Mouse (Mus musculus) small intestine, adult 2 months (tissue): ENCODE results near the gene Prkacb. TPM values are rescaled to one million over a fixed set of nuclear protein-coding genes. Genes with fewer than 3 reads are reported as not detected.

Source experiments
- H3K27ac ChIP-seq: fragments of 200-500 bp; 2 replicates; pipeline ENCODE4 v1.5.1; 2012; ENCODE audit warnings: low read depth, low read length, control low read depth, inconsistent platforms; ENCODE audit not compliant: insufficient read depth
- H3K27me3 ChIP-seq: fragments of 200-500 bp; 2 replicates; pipeline ENCODE4 v1.6.1; 2012; ENCODE audit warnings: mild to moderate bottlenecking, moderate library complexity, low read length, inconsistent platforms; ENCODE audit not compliant: control insufficient read depth, insufficient read depth
- H3K36me3 ChIP-seq: fragments of 200-500 bp; 2 replicates; pipeline ENCODE4 v1.6.1; 2012; ENCODE audit warnings: mild to moderate bottlenecking, low read length, control low read depth, inconsistent platforms; ENCODE audit not compliant: control insufficient read depth, insufficient read depth
- H3K4me1 ChIP-seq: fragments of 200-500 bp; 2 replicates; pipeline ENCODE4 v1.6.1; 2012; ENCODE audit warnings: low read length, inconsistent platforms, mixed read lengths; ENCODE audit not compliant: control insufficient read depth, insufficient read depth, insufficient read length
- H3K4me3 ChIP-seq: fragments of 200-500 bp; 2 replicates; pipeline ENCODE4 v1.5.1; 2012; ENCODE audit warnings: low read depth, mild to moderate bottlenecking, control low read depth, inconsistent platforms, low read length, moderate library complexity
- CTCF ChIP-seq: fragments of 200-500 bp; IDR thresholded peaks from 2 replicates; pipeline ENCODE4 v1.5.1; 2012; ENCODE audit warnings: low read depth, mild to moderate bottlenecking, control low read depth, inconsistent platforms, low read length, moderate library complexity, mixed read lengths; ENCODE audit not compliant: insufficient replicate concordance, insufficient read length; ENCODE audit errors: extremely low read depth
- POLR2A ChIP-seq: fragments of 200-500 bp; IDR thresholded peaks from 2 replicates; pipeline ENCODE4 v1.6.1; 2012; ENCODE audit warnings: low read depth, mild to moderate bottlenecking, control low read depth, inconsistent platforms, low read length, moderate library complexity
- WGBS: fragments of 180-500 bp; shearing (Covaris S2); methylation state at CpG from one replicate; pipeline ENCODE4 v1.1.7; 2018; 5-methylcytosine and 5-hydroxymethylcytosine counted together
- polyA plus RNA-seq: library from polyadenylated mRNA; depleted of rRNA; stranded (reverse); fragments of >200 nt; gene quantifications from 2 replicates; pipeline ENCODE4 v1.2.3, GENCODE M21; 2012

Prkacb gene
- polyA plus RNA-seq, 1 experiment, result 7.1 TPM

DNA sequence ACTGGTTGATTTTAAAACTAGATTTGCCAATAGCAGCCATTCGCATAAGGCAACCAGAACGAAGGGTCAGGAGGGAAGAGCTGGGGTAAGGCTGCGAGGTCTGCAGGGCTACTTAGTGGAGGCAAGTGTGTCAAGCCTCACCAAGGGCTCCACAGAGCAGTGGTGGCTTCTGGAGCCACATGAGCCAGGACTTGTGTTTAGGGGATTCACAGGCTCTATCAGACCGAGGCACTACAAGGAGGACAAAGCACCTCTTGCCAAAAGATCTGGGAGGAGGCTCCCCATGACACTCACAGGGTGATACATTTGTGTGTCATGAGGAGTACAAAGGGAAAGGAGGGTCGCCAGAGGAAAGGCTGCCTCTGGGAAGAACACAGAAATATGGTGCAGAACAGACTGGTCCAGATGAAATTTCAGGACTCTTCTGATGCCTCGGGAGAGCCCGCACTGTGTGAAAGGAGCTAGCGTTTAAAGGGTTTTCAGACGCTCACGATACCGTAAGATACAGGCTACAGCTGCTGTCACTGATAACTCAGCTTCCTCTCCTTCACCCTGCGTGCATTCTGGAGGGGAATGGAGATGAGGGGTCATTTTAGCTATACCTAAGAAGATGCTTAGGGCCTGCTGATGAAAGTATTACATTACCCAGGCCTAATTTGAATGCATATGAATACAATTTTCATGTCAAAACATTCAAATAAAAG lies 19.1 kb downstream of the Prkacb start:
- H3K4me3 ChIP-seq, result no peak overlapping the region
- WGBS, result 87% methylated on average over 12 of the region's 12 CpGs
- H3K27ac ChIP-seq, result no peak overlapping the region
- H3K27me3 ChIP-seq, result no peaks in the 10 kb centered on the region
- no peaks in the 10 kb centered on the region for H3K36me3 ChIP-seq
- no peak for TF ChIP-seq POLR2A
- no peak for TF ChIP-seq CTCF
- no peaks in the 10 kb centered on the region for H3K4me1 ChIP-seq

DNA sequence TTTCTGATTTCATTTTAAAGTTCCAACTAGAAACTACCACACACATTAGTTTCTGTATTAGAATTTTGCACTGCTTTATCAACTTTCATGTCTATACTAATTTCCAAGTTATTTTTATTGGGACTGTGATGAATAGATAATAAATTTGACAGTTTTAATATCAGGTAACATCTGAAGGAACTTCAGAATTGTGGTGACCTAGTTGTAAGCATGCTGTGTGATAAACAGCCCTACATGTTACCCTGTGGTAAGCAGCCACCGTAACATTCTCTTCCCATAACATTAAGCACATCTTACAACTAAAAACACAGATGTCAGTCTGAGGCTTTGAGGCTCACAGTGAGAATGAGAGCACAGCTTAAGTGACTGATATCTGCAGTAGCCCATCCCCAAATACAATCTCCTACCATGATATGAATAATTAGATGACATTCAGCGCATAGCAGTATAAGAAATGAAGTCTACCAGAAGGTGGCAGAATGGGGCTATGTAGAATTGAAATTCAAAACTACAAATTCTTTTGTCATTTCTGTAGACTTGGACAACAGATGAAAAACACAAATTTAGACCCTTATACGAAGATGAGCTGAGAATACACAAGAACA lies 20.5 kb downstream of the Prkacb start:
- no peak overlapping the region for H3K4me3 ChIP-seq
- no peaks in the 10 kb centered on the region for H3K36me3 ChIP-seq
- no peaks in the 10 kb centered on the region for H3K27me3 ChIP-seq
- no peaks in the 10 kb centered on the region for H3K4me1 ChIP-seq
- no peak overlapping the region for H3K27ac ChIP-seq
- WGBS, result 66% methylated on average over 3 of the region's 3 CpGs
- TF ChIP-seq CTCF, result no peak
- no peak for TF ChIP-seq POLR2A

DNA sequence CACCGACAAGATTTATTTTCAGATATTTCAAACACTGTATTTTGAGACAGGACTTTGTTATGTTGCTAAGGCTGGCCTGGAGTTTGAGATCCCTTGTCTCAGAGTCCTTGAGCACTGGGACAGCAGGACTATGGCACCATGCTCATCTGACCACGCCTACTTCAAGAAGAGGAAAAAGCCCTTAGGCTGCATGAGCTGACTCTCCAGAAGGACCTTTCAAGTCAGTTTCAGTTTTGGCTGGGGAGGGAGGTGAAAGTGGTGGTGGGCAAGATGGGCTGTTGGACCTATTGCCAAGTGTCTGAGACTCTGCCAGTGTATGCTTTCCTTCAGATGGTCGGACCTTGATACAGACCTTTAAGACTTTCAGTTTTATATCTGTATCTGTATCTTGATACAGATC lies 28.6 kb downstream of the Prkacb start:
- H3K36me3 ChIP-seq, result no peaks in the 10 kb centered on the region
- TF ChIP-seq CTCF, result no peak
- no peak for TF ChIP-seq POLR2A
- no peak overlapping the region for H3K4me3 ChIP-seq
- peaks cover 6% of the 10 kb centered on the region; the same call in 1 of the 2 replicates for H3K4me1 ChIP-seq
- H3K27me3 ChIP-seq, result no peaks in the 10 kb centered on the region
- no peak overlapping the region for H3K27ac ChIP-seq
- 46% methylated on average over 3 of the region's 3 CpGs for WGBS

DNA sequence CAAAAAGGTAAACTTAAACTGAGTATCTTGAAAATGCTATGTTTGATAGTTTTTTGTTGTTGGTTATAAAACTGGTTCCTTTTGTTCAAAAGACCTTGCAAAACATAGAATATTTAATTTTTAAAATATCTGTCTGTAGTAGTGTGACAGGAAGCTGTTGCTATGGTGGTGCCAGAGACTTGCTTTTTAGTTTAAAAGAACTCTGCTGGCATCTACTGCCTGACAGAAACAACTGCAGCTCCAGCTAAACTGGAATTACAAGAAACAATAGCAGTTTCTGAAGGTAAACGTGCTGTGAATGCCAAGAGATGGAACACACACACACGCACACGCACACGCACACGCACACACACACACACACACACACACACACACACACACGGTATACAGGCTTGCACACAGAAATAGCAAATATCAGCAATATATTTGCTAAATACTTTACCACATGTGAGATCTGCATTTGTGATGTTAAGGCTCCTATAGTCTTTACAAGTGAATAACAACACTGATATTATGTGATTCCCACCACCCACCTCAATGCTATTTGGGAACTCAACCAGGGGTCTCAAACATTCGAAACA lies 29.1 kb downstream of the Prkacb start:
- no peak for TF ChIP-seq POLR2A
- TF ChIP-seq CTCF, result no peak
- Histone ChIP-seq H3K27me3 (no peaks in the 10 kb centered on the region), H3K36me3 (no peaks in the 10 kb centered on the region), H3K4me3 (no peak overlapping the region), H3K27ac (no peak overlapping the region), H3K4me1 (peaks cover 6% of the 10 kb centered on the region; the same call in 1 of the 2 replicates)
- 73% methylated on average over 7 of the region's 7 CpGs for WGBS

DNA sequence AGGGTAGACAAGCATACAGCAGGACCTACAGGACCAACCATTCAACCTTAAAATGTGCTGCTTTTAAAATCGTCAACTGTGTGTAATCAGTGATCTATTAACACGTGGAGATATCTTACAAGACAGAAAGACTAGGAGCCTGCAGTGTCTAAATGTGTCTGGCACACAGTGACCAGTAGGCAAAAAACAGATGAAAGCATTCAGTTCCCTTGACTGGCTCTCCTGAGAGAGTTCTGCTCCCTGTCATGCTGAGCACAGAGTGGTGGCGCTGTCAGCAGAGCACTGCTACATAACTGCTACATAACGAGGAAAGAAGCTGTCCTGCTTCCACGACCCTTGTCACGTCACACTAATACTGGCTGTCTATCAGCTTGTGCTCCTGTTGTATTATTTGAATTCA lies 30.2 kb downstream of the Prkacb start:
- peaks cover 6% of the 10 kb centered on the region; the same call in 1 of the 2 replicates for H3K4me1 ChIP-seq
- TF ChIP-seq CTCF (no peak), POLR2A (no peak)
- whole genome bisulfite sequencing, result 52% methylated on average over 6 of the region's 6 CpGs
- no peak overlapping the region for H3K4me3 ChIP-seq
- H3K36me3 ChIP-seq, result no peaks in the 10 kb centered on the region
- H3K27ac ChIP-seq, result no peak overlapping the region
- no peaks in the 10 kb centered on the region for H3K27me3 ChIP-seq

DNA sequence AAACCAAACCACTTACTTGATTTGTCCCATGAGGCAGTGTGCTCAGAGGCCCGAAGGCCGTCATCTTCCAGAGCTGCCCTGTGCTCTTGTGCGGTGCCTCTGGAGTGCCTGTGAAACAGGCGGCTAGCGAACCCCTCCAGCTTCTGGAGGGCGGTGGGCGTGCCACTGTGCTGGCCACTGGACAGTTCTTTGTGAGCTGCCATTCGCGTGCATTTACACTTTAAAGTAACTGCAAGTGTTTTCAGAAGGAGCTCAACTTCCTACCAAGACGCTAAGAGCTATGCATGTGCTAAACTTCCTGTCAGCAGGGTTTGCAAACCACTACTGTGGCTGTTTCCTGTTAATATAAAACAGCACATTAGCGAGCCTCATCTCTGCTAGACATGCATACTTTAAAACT lies 31.7 kb downstream of the Prkacb start:
- Histone ChIP-seq H3K27me3 (no peaks in the 10 kb centered on the region), H3K4me1 (peaks cover 6% of the 10 kb centered on the region; the same call in 1 of the 2 replicates), H3K27ac (peak overlapping the region; percentile 74), H3K36me3 (no peaks in the 10 kb centered on the region), H3K4me3 (peak overlapping the region; percentile 66)
- 52% methylated on average over 11 of the region's 11 CpGs for WGBS
- TF ChIP-seq POLR2A, result no peak
- TF ChIP-seq CTCF, result no peak

DNA sequence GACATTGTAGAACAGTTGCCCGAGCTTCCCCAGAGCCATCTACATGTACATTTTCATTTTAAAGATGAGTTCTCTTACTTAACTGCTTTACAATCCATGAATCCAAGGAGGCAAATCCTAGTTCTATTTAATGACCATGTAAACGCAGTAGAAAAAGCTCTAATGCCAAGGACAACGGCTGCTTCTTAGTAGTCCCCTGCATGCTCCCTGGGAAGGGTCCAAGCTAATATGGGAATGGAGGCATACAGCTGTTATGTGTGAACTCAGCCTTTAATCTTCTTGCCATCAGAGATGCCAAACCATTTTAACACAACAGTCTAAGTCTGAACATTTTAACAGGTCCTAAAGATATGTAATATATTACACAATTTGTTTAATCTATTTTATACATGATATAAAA lies 32.5 kb downstream of the Prkacb start:
- Histone ChIP-seq H3K4me1 (peaks cover 6% of the 10 kb centered on the region; the same call in 1 of the 2 replicates), H3K27me3 (no peaks in the 10 kb centered on the region), H3K27ac (no peak overlapping the region), H3K4me3 (no peak overlapping the region), H3K36me3 (no peaks in the 10 kb centered on the region)
- no peak for TF ChIP-seq CTCF
- no peak for TF ChIP-seq POLR2A
- 73% methylated on average over 3 of the region's 3 CpGs for WGBS
